Mouse (Mus musculus) intestine, embryonic 16.5 days (tissue): ENCODE measurements around the gene Cdc26. TPM values are rescaled to one million over a fixed set of nuclear protein-coding genes. Genes with fewer than 3 reads are reported as not detected.
A peak's percentile ranks its signal among the peaks of the same experiment; 100 is the strongest.

Experiments used
- ATAC-seq: fragments of 200-750 bp; cut with Nextera tagmentation; 2 replicates; pipeline ENCODE4 v1.8.0; 2017; ENCODE audit warnings: moderate TSS enrichment, moderate library complexity
- H3K27ac ChIP-seq: fragments of 300-500 bp; sonication (generic); 2 replicates; pipeline ENCODE4 v1.5.1; 2014; ENCODE audit warnings: mild to moderate bottlenecking, low read length
- H3K27me3 ChIP-seq: fragments of 300-500 bp; sonication (generic); replicated peaks from 2 replicates; pipeline ENCODE4 v1.6.1; 2014; ENCODE audit warnings: low read length, control low read depth, mixed read lengths; ENCODE audit not compliant: control insufficient read depth, insufficient read depth
- H3K36me3 ChIP-seq: fragments of 300-500 bp; sonication (generic); 2 replicates; pipeline ENCODE4 v1.6.1; 2014; ENCODE audit warnings: low read length, control low read depth; ENCODE audit not compliant: control insufficient read depth, insufficient read depth
- H3K4me1 ChIP-seq: fragments of 300-500 bp; sonication (generic); 2 replicates; pipeline ENCODE4 v1.6.1; 2014; ENCODE audit warnings: low read length, control low read depth, mixed read lengths; ENCODE audit not compliant: control insufficient read depth, insufficient read depth
- H3K4me2 ChIP-seq: fragments of 300-500 bp; sonication (generic); 2 replicates; pipeline ENCODE4 v1.6.1; 2014; ENCODE audit warnings: low read depth, low read length, control low read depth
- H3K4me3 ChIP-seq: fragments of 300-500 bp; sonication (generic); 2 replicates; pipeline ENCODE4 v1.5.1; 2014; ENCODE audit warnings: mild to moderate bottlenecking, low read length
- H3K9ac ChIP-seq: fragments of 300-500 bp; sonication (generic); 2 replicates; pipeline ENCODE4 v1.6.1; 2014; ENCODE audit warnings: low read depth, low read length
- H3K9me3 ChIP-seq: fragments of 300-500 bp; sonication (generic); 2 replicates; pipeline ENCODE4 v1.6.1; 2016; ENCODE audit warnings: low read length, control low read depth; ENCODE audit not compliant: control insufficient read depth
- WGBS: fragments of 180-500 bp; shearing (Covaris S2); extraction: QIAGEN DNeasy Blood & Tissue Kit; methylation state at CpG from one replicate; pipeline ENCODE4 v1.1.7; 2014; 5-methylcytosine and 5-hydroxymethylcytosine counted together
- polyA plus RNA-seq: library from polyadenylated mRNA; unstranded; fragments of >200 nt; fragmentation: Nextera tagmentation; extraction: Ambion mirVana; gene quantifications from 2 replicates; pipeline ENCODE4 v1.2.1, GENCODE M21; 2015

Gene Cdc26
- polyA plus RNA-seq, 1 experiment from 2014 or later: 122 TPM

GRCm38 (mm10) chr4:62407730-62408582 lies 486 bp downstream of the Cdc26 start:
- peaks cover 8% of the 10 kb centered on the region for H3K36me3 ChIP-seq
- H3K4me1 ChIP-seq: peaks cover 18% of the 10 kb centered on the region
- no peaks in the 10 kb centered on the region for H3K27me3 ChIP-seq
- peak; percentile 68 for ATAC-seq
- no peaks in the 10 kb centered on the region for H3K9me3 ChIP-seq
- peak overlapping the region; percentile 49 for H3K4me2 ChIP-seq
- peak overlapping the region; percentile 86 for H3K27ac ChIP-seq
- peak overlapping the region; percentile 70 for H3K4me3 ChIP-seq
- WGBS: under 1% methylated on average over 35 of the region's 35 CpGs
- H3K9ac ChIP-seq: peak overlapping the region; percentile 82

GRCm38 (mm10) chr4:62406133-62406532 lies 2.3 kb downstream of the Cdc26 start:
- no peak for ATAC-seq
- peaks cover 18% of the 10 kb centered on the region for H3K4me1 ChIP-seq
- WGBS: 86% methylated on average over 4 of the region's 4 CpGs

GRCm38 (mm10) chr4:62398956-62399355 lies 9.5 kb downstream of the Cdc26 start:
- no peak overlapping the region for H3K4me2 ChIP-seq
- H3K9ac ChIP-seq: no peak overlapping the region
- H3K27me3 ChIP-seq: no peaks in the 10 kb centered on the region
- ATAC-seq: no peak
- no peaks in the 10 kb centered on the region for H3K4me1 ChIP-seq
- H3K4me3 ChIP-seq: no peak overlapping the region
- H3K9me3 ChIP-seq: no peaks in the 10 kb centered on the region
- peaks cover 12% of the 10 kb centered on the region for H3K36me3 ChIP-seq
- 90% methylated on average over 3 of the region's 3 CpGs for WGBS
- H3K27ac ChIP-seq: no peak overlapping the region

More at GRCm38 (mm10) chr4:62406133-62406532, 2.3 kb downstream of the Cdc26 start:
- Histone ChIP-seq H3K9ac (no peak overlapping the region), H3K4me3 (no peak overlapping the region), H3K4me2 (no peak overlapping the region), H3K9me3 (no peaks in the 10 kb centered on the region), H3K36me3 (peaks cover 2% of the 10 kb centered on the region; the same call in 1 of the 2 replicates), H3K27ac (no peak overlapping the region), H3K27me3 (no peaks in the 10 kb centered on the region)

- whole genome bisulfite sequencing: 87% methylated on average over 4 of the region's 4 CpGs
Measured at GRCm38 (mm10) chr4:62397616-62398365, 10.7 kb downstream of the Cdc26 start.

DNA sequence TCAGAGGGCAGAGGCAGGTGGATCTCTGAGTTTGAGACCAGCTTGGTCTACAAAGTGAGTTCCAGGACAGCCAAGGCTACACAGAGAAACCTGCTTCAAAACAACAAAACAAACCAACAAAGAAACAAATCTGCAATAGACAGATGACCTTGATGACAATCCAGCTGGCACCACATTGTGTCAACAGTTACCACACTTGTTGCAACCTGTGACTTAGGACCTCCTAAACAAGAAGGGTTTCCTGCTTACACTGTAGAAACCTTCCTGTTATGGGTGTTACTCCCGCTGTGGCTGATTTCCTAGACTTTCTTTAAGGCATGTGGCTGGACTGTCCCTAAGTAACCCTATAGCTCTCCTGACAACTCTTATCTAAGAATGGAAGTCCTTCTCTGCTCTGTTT lies 12.6 kb downstream of the Cdc26 start:
- ATAC-seq: no peak
- no peaks in the 10 kb centered on the region for H3K9me3 ChIP-seq
- no peak overlapping the region for H3K9ac ChIP-seq
- H3K4me2 ChIP-seq: no peak overlapping the region
- no peaks in the 10 kb centered on the region for H3K27me3 ChIP-seq
- no peaks in the 10 kb centered on the region for H3K4me1 ChIP-seq
- H3K27ac ChIP-seq: no peak overlapping the region
- H3K4me3 ChIP-seq: no peak overlapping the region
- H3K36me3 ChIP-seq: peaks cover 18% of the 10 kb centered on the region; the same call in 1 of the 2 replicates
- WGBS: 95% methylated on average over 1 of the region's 1 CpGs

More at GRCm38 (mm10) chr4:62397616-62398365, 10.7 kb downstream of the Cdc26 start:
- Histone ChIP-seq H3K27me3 (no peaks in the 10 kb centered on the region), H3K36me3 (peaks cover 11% of the 10 kb centered on the region), H3K4me1 (no peaks in the 10 kb centered on the region), H3K4me3 (no peak overlapping the region), H3K27ac (no peak overlapping the region), H3K4me2 (no peak overlapping the region), H3K9ac (no peak overlapping the region), H3K9me3 (no peaks in the 10 kb centered on the region)
- no peak for ATAC-seq

DNA sequence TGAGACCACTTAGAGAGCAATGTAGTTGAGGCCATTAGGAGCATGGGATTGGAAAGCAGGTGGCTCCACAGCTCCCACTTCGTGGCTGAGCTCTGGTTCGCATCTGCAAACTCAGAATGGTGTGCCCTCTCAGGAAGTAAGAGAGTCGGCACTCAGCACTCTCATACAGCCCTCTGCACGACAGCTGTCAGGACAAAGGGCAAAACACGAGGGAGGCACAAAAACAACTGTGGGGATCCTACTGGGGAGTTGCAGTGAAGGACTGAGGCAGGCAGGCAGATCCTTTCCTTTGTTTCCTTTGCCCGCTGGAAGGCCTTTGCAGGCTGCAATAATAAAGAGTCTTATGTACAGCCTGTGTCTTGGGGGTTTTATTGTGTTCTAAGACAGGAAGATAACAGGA lies 15.0 kb downstream of the Cdc26 start:
- no peak overlapping the region for H3K4me3 ChIP-seq
- no peaks in the 10 kb centered on the region for H3K4me1 ChIP-seq
- ATAC-seq: no peak
- H3K27ac ChIP-seq: no peak overlapping the region
- no peaks in the 10 kb centered on the region for H3K27me3 ChIP-seq
- WGBS: 61% methylated on average over 6 of the region's 6 CpGs
- no peaks in the 10 kb centered on the region for H3K9me3 ChIP-seq
- H3K9ac ChIP-seq: no peak overlapping the region
- peaks cover 20% of the 10 kb centered on the region; the same call in 1 of the 2 replicates for H3K36me3 ChIP-seq
- no peak overlapping the region for H3K4me2 ChIP-seq

- no peak for ATAC-seq
- H3K4me1 ChIP-seq: no peaks in the 10 kb centered on the region
- H3K27ac ChIP-seq: no peak overlapping the region
- no peak overlapping the region for H3K9ac ChIP-seq
- H3K36me3 ChIP-seq: peaks cover 15% of the 10 kb centered on the region; the same call in 1 of the 2 replicates
- H3K4me3 ChIP-seq: no peak overlapping the region
- no peaks in the 10 kb centered on the region for H3K9me3 ChIP-seq
- H3K4me2 ChIP-seq: no peak overlapping the region
- 84% methylated on average over 7 of the region's 7 CpGs for WGBS
- no peaks in the 10 kb centered on the region for H3K27me3 ChIP-seq
Measured at GRCm38 (mm10) chr4:62391892-62392291, 16.6 kb downstream of the Cdc26 start.

- peak; percentile 80 for ATAC-seq
- H3K4me3 ChIP-seq: no peak overlapping the region
- no peaks in the 10 kb centered on the region for H3K27me3 ChIP-seq
- H3K36me3 ChIP-seq: peaks cover 15% of the 10 kb centered on the region; the same call in 1 of the 2 replicates
- 65% methylated on average over 5 of the region's 5 CpGs for WGBS
- H3K4me1 ChIP-seq: peaks cover under 1% of the 10 kb centered on the region; the same call in 1 of the 2 replicates
- H3K4me2 ChIP-seq: no peak overlapping the region
- no peak overlapping the region for H3K9ac ChIP-seq
- H3K9me3 ChIP-seq: no peaks in the 10 kb centered on the region
- peak overlapping the region; percentile 33 for H3K27ac ChIP-seq
Measured at GRCm38 (mm10) chr4:62389592-62390512, 18.6 kb downstream of the Cdc26 start.
